Mouse (Mus musculus) liver, postnatal 0 days (tissue): ENCODE results near the gene Matn4. TPM values are rescaled to one million over a fixed set of nuclear protein-coding genes. Genes with fewer than 3 reads are reported as not detected.
A peak's percentile ranks its signal among the peaks of the same experiment; 100 is the strongest.

Experiments used
- ATAC-seq: fragments of 200-750 bp; cut with Nextera tagmentation; 2 replicates; pipeline ENCODE4 v1.8.0; 2017; ENCODE audit warnings: mild to moderate bottlenecking, moderate library complexity
- DNase-seq: peaks from one replicate; pipeline ENCODE4 v3.0.0-alpha.2; 2016
- H3K27ac ChIP-seq: fragments of 300-500 bp; sonication (generic); 2 replicates; pipeline ENCODE4 v1.5.1; 2014; ENCODE audit warnings: antibody characterized with exemption, moderate library complexity, mild to moderate bottlenecking, low read depth
- H3K27me3 ChIP-seq: fragments of 300-500 bp; sonication (generic); 2 replicates; pipeline ENCODE4 v1.6.1; 2014; ENCODE audit warnings: low read length, control low read depth, mixed read lengths; ENCODE audit not compliant: insufficient read depth
- H3K36me3 ChIP-seq: fragments of 300-500 bp; sonication (generic); replicated peaks from 2 replicates; pipeline ENCODE4 v1.6.1; 2014; ENCODE audit warnings: mild to moderate bottlenecking, control low read depth, low read length, moderate library complexity, mixed read lengths; ENCODE audit not compliant: insufficient read depth
- H3K4me1 ChIP-seq: fragments of 300-500 bp; sonication (generic); 2 replicates; pipeline ENCODE4 v1.6.1; 2014; ENCODE audit warnings: antibody characterized with exemption, mild to moderate bottlenecking, control low read depth; ENCODE audit not compliant: insufficient read depth
- H3K4me2 ChIP-seq: fragments of 300-500 bp; sonication (generic); 2 replicates; pipeline ENCODE4 v1.6.1; 2014; ENCODE audit warnings: low read depth, mild to moderate bottlenecking, low read length, moderate library complexity, mixed read lengths
- H3K4me3 ChIP-seq: fragments of 300-500 bp; sonication (generic); 2 replicates; pipeline ENCODE4 v1.5.1; 2014; ENCODE audit warnings: low read depth, low read length
- H3K9ac ChIP-seq: fragments of 300-500 bp; sonication (generic); replicated peaks from 2 replicates; pipeline ENCODE4 v1.6.1; 2014; ENCODE audit warnings: mild to moderate bottlenecking, moderate library complexity
- H3K9me3 ChIP-seq: fragments of 300-500 bp; sonication (generic); 2 replicates; pipeline ENCODE4 v1.6.1; 2016; ENCODE audit warnings: mild to moderate bottlenecking, control low read depth, low read length, mixed read lengths
- CTCF ChIP-seq: sonication (generic); IDR thresholded peaks from 2 replicates; pipeline ENCODE4 v1.5.1; 2016; ENCODE audit warnings: antibody characterized with exemption, low read depth
- EP300 ChIP-seq: IDR thresholded peaks from 2 replicates; pipeline ENCODE4 v1.6.1; 2016; ENCODE audit warnings: antibody characterized with exemption, low read depth, mild to moderate bottlenecking
- WGBS: fragments of 180-500 bp; shearing (Covaris S2); extraction: QIAGEN DNeasy Blood & Tissue Kit; methylation state at CpG from one replicate; pipeline ENCODE4 v1.1.7; 2014; ENCODE audit not compliant: insufficient replicate concordance; 5-methylcytosine and 5-hydroxymethylcytosine counted together
- polyA plus RNA-seq: library from polyadenylated mRNA; unstranded; fragments of >200 nt; fragmentation: Nextera tagmentation; extraction: Ambion mirVana; gene quantifications from 2 replicates; pipeline ENCODE4 v1.2.1, GENCODE M21; 2015

Gene Matn4
- polyA plus RNA-seq, 1 experiment from 2014 or later: 0.18 TPM

DNA sequence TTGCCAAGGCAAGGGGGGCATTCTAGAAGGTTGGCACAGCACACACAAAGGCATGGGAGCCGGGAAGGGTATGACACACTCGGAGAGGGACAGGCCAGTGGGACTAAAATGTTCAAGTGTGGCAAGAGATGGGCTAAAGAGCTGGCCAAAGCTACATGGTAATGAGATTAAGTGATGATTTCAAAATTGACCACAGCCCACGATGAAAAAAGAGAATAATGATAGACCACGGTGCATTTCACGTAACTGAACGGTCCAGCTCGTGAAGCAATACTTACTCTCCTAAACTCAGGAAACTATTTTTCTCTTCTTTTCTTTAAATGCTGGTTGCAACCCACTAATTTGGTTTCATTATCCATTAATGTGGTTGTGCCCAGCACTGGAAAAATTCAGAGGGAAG is 8.9 kb downstream of the Matn4 start:
- no peaks in the 10 kb centered on the region for H3K36me3 ChIP-seq
- H3K4me1 ChIP-seq: no peaks in the 10 kb centered on the region
- ATAC-seq (no peak), DNase-seq (no peak)
- H3K9ac ChIP-seq: no peak overlapping the region
- no peak overlapping the region for H3K4me3 ChIP-seq
- 77% methylated on average over 7 of the region's 7 CpGs for WGBS
- H3K27ac ChIP-seq: no peak overlapping the region
- peaks cover 25% of the 10 kb centered on the region for H3K27me3 ChIP-seq
- H3K4me2 ChIP-seq: no peak overlapping the region
- TF ChIP-seq CTCF: no peak
- TF ChIP-seq EP300: no peak
- no peaks in the 10 kb centered on the region for H3K9me3 ChIP-seq

DNA sequence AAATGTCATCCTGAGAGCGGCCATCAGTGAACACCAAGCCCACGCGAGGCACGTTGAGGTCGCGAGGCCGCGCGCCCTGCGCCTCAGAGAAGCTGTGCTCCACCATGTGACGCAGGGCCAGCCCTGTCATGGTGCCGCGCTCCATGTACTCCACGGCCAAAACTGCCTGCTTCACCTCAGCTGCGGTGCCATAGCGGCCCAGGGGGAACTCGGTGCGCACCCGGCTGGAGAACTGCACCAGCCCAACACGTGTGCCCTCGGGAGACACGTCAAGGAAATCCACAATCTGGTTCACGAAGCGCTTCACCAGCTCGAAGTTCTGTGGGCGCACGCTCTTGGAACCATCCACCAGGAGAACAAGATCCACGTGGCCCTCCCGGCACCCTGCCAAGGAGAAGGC is 11.8 kb downstream of the Matn4 start:
- Histone ChIP-seq H3K27ac (no peak overlapping the region), H3K4me1 (peaks cover 6% of the 10 kb centered on the region; the same call in 1 of the 2 replicates), H3K9me3 (no peaks in the 10 kb centered on the region), H3K27me3 (peaks cover 19% of the 10 kb centered on the region), H3K9ac (no peak overlapping the region), H3K4me2 (no peak overlapping the region), H3K4me3 (no peak overlapping the region), H3K36me3 (no peaks in the 10 kb centered on the region)
- TF ChIP-seq CTCF: no peak
- TF ChIP-seq EP300: no peak
- ATAC-seq (no peak), DNase-seq (no peak)
- WGBS: 76% methylated on average over 29 of the region's 29 CpGs

GRCm38 (mm10) chr2:164389499-164389898 is 15.5 kb downstream of the Matn4 start:
- no peaks in the 10 kb centered on the region for H3K9me3 ChIP-seq
- ATAC-seq (peak; percentile 62), DNase-seq (peak; percentile 85)
- H3K4me2 ChIP-seq: peak overlapping the region; percentile 72
- no peak overlapping the region for H3K9ac ChIP-seq
- TF ChIP-seq CTCF: peak; percentile 87
- TF ChIP-seq EP300: no peak
- H3K27ac ChIP-seq: no peak overlapping the region
- H3K36me3 ChIP-seq: no peaks in the 10 kb centered on the region
- H3K27me3 ChIP-seq: peaks cover 22% of the 10 kb centered on the region
- peaks cover 13% of the 10 kb centered on the region for H3K4me1 ChIP-seq
- WGBS: 2% methylated on average over 30 of the region's 30 CpGs
- H3K4me3 ChIP-seq: peak overlapping the region; percentile 30

- H3K36me3 ChIP-seq: no peaks in the 10 kb centered on the region
- peak within 1 kb of the TSS; percentile 72 for H3K4me2 ChIP-seq
- H3K27ac ChIP-seq: no peak within 1 kb of the TSS
- peaks cover 19% of the 10 kb centered on the region for H3K27me3 ChIP-seq
- H3K9me3 ChIP-seq: no peaks in the 10 kb centered on the region
- DNase-seq: no peak
- peak within 1 kb of the TSS; percentile 30 for H3K4me3 ChIP-seq
- no peak for ATAC-seq
- no peak within 1 kb of the TSS for H3K9ac ChIP-seq
- TF ChIP-seq EP300: no peak
- peaks cover 14% of the 10 kb centered on the region for H3K4me1 ChIP-seq
- WGBS: 3% methylated on average over 17 of the region's 17 CpGs
Measured at GRCm38 (mm10) chr2:164389020-164389419, 15.9 kb downstream of the Matn4 start, which contains the start of gene Slpi. Gene Slpi, minus strand, starts transcription at chr2:164389095.

DNA sequence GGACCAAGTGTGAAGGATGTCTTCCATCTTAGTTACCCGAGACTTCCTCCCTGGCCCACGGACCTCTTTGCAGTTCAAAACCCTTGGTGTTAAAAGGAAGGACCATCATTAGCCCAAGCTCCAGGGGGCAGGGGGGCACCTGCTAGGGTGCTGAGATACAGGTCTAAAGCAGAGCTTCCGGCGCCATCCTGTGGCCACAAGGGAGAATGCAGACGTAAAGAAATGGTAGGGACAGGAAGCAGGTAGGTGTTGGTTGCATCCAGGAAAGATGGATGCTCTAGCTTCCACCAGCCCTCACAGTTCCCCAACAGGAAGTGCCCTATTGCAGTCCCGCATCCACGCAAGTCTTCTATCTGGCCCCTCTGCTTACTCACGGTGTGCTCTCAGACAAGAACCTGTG is 18.0 kb downstream of the Matn4 start:
- Histone ChIP-seq H3K4me2 (no peak overlapping the region), H3K27me3 (peaks cover 14% of the 10 kb centered on the region), H3K9ac (no peak overlapping the region), H3K4me1 (peaks cover 18% of the 10 kb centered on the region), H3K27ac (no peak overlapping the region), H3K9me3 (no peaks in the 10 kb centered on the region), H3K36me3 (no peaks in the 10 kb centered on the region), H3K4me3 (no peak overlapping the region)
- ATAC-seq: peak; percentile 25; the same call in 1 of the 2 replicates
- DNase-seq: peak; percentile 62
- TF ChIP-seq EP300 (no peak), CTCF (peak; percentile 77)
- 9% methylated on average over 8 of the region's 8 CpGs for WGBS

DNA sequence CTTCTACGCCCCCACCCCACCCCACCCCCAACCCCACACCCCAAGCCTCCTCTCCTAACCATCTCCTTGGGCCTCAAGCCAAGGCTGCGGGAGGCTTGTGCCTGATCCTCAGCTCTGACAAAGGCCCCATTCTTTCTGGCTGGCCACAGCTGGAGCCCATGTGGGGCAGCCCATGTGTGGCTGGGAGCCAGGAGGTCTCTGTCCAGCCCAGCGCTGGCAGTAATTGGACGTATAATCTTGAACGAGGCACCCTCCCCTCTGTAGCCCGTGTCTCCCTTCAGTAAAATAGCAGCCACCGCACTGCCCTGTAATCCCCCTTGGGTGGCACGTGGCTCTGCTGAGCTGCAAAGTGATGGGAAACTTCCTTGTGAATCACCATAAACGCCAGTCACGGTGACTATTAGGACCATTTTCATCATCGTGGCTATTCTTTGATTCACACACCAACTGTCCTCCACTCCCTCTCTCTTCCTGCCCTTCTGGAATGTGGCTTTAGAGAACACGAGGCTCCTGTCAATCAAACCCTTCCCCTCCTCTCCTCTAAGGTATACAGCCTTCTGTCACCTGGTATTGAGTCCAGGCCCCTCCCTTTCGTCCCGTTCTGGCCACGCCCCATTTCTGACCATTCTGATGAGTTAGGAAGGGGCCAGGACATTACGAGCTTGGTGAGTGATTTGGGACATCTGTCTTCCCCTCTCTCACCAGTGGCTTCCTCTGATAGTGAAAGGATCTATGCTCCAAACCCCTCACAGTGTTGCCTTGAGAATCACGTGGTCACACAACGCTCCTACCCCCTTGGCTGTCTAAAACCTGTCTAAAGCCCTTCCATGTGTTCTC is 18.8 kb downstream of the Matn4 start:
- ATAC-seq: 0 out of 2 replicates have a peak, but pooled peaks have one; percentile 17

More for the DNA sequence above, 18.8 kb downstream of the Matn4 start:
- no peak overlapping the region for H3K27ac ChIP-seq
- 21% methylated on average over 18 of the region's 18 CpGs for WGBS
- no peaks in the 10 kb centered on the region for H3K36me3 ChIP-seq
- H3K9ac ChIP-seq: no peak overlapping the region
- H3K27me3 ChIP-seq: peaks cover 14% of the 10 kb centered on the region
- H3K4me1 ChIP-seq: peaks cover 18% of the 10 kb centered on the region
- H3K4me3 ChIP-seq: no peak overlapping the region
- H3K9me3 ChIP-seq: 0 out of 2 replicates have a peak, but pooled peaks cover 3% of the 10 kb centered on the region
- TF ChIP-seq CTCF: no peak
- no peak for DNase-seq
- H3K4me2 ChIP-seq: no peak overlapping the region
